Mouse (Mus musculus) stomach, embryonic 14.5 days (tissue): ENCODE results near the gene Dlgap1. TPM values are rescaled to one million over a fixed set of nuclear protein-coding genes. Genes with fewer than 3 reads are reported as not detected.

Source experiments
- ATAC-seq: fragments of 200-750 bp; cut with Nextera tagmentation; 2 replicates; pipeline ENCODE4 v1.8.0; 2017; ENCODE audit warnings: low read depth, moderate TSS enrichment; ENCODE audit not compliant: insufficient number of reproducible peaks, insufficient read depth, low FRiP score
- H3K27ac ChIP-seq: fragments of 300-500 bp; sonication (generic); 2 replicates; pipeline ENCODE4 v1.5.1; 2014; ENCODE audit warnings: mild to moderate bottlenecking, low read length, moderate library complexity, mixed read lengths
- H3K27me3 ChIP-seq: fragments of 300-500 bp; sonication (generic); 2 replicates; pipeline ENCODE4 v1.6.1; 2014; ENCODE audit warnings: low read length, control low read depth, mixed read lengths; ENCODE audit not compliant: control insufficient read depth, insufficient read depth
- H3K36me3 ChIP-seq: fragments of 300-500 bp; sonication (generic); 2 replicates; pipeline ENCODE4 v1.6.1; 2014; ENCODE audit warnings: mild to moderate bottlenecking, control low read depth, low read length, moderate library complexity, mixed read lengths; ENCODE audit not compliant: control insufficient read depth, insufficient read depth
- H3K4me1 ChIP-seq: fragments of 300-500 bp; sonication (generic); 2 replicates; pipeline ENCODE4 v1.6.1; 2014; ENCODE audit warnings: low read length, control low read depth, mixed read lengths; ENCODE audit not compliant: control insufficient read depth, insufficient read depth
- H3K4me2 ChIP-seq: fragments of 300-500 bp; sonication (generic); replicated peaks from 2 replicates; pipeline ENCODE4 v1.6.1; 2014; ENCODE audit warnings: low read depth, low read length, control low read depth
- H3K4me3 ChIP-seq: fragments of 300-500 bp; sonication (generic); 2 replicates; pipeline ENCODE4 v1.5.1; 2014; ENCODE audit warnings: low read depth, low read length, control low read depth
- H3K9ac ChIP-seq: fragments of 300-500 bp; sonication (generic); replicated peaks from 2 replicates; pipeline ENCODE4 v1.6.1; 2014; ENCODE audit warnings: low read depth, mild to moderate bottlenecking, control low read depth, low read length, moderate library complexity, mixed read lengths
- H3K9me3 ChIP-seq: fragments of 300-500 bp; sonication (generic); 2 replicates; pipeline ENCODE4 v1.6.1; 2016; ENCODE audit warnings: low read depth, low read length, control low read depth; ENCODE audit not compliant: control insufficient read depth
- WGBS: fragments of 180-500 bp; shearing (Covaris S2); extraction: QIAGEN DNeasy Blood & Tissue Kit; methylation state at CpG from one replicate; pipeline ENCODE4 v1.1.7; 2014; 5-methylcytosine and 5-hydroxymethylcytosine counted together
- polyA plus RNA-seq: library from polyadenylated mRNA; unstranded; fragments of >200 nt; fragmentation: Nextera tagmentation; extraction: Ambion mirVana; gene quantifications from 2 replicates; pipeline ENCODE4 v1.2.1, GENCODE M21; 2014

Dlgap1 gene
- polyA plus RNA-seq, 1 experiment from 2014 or later: 3.8 TPM

DNA sequence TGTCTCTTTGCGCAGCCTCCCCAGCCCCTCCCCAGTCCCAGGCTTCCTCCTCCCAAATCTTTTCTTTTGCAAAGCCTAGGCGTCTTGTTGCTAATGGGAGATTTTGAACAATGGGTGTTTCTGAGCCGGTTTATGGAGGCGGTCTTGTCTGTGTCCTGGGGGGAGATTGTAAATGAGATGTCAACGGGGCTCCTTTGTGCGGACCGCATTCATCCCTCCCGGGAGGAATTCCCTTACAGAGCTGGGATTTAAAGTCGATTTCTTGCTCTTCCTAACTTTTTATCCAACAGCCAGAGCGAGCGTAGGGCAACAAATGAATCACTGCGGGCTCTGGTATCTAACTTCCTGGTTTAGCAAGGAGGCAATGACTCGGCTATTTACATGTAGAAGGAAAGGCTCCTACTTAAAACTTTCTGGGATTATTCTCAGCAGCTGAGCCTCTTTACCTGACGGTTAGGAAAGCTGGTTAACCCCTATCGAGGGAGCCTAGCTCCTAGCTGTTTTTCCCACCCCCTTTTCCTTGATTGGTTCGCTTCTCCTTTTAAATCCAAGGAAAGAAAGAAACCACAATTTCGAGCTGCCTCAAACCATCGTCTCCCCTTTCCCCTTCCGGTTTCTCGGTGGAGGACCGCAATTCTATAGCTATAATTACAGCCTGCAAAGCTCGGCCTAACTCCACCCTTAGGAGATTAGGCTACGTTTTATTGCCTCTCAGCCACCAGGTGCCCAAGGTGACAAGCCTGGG, 779.0 kb downstream of the Dlgap1 start:
- Histone ChIP-seq H3K27me3 (no peaks in the 10 kb centered on the region), H3K4me3 (peak overlapping the region; percentile 11), H3K27ac (peak overlapping the region; percentile 93), H3K9me3 (no peaks in the 10 kb centered on the region), H3K4me2 (peak overlapping the region; percentile 65), H3K36me3 (no peaks in the 10 kb centered on the region), H3K4me1 (peaks cover 22% of the 10 kb centered on the region; the same call in 1 of the 2 replicates), H3K9ac (peak overlapping the region; percentile 39)
- WGBS: 1% methylated on average over 23 of the region's 23 CpGs
- ATAC-seq: no peak; the same call in 1 of the 2 replicates

DNA sequence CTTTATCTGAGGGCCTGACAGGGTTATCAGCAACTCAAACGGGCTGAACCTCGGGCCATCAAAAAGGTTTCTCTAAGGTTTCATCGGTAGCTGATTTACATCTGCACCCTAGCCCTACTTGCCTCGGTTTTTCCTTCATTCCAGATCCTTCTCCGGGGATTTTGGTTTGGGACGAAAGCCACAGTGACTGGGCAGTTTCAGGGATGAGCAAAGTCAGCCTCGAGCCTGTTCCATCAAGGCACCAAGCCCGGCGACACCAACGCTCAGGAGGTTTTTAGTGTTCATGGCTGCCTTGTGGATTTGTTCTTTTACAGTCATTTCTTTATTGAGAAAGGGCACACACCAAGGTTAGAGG, 779.6 kb downstream of the Dlgap1 start:
- peak overlapping the region; percentile 65 for H3K4me2 ChIP-seq
- H3K27me3 ChIP-seq: no peaks in the 10 kb centered on the region
- H3K36me3 ChIP-seq: no peaks in the 10 kb centered on the region
- no peaks in the 10 kb centered on the region for H3K9me3 ChIP-seq
- peak overlapping the region; percentile 11; the same call in 1 of the 2 replicates for H3K4me3 ChIP-seq
- H3K27ac ChIP-seq: peak overlapping the region; percentile 93
- no peak overlapping the region for H3K9ac ChIP-seq
- peaks cover 22% of the 10 kb centered on the region; the same call in 1 of the 2 replicates for H3K4me1 ChIP-seq
- no peak for ATAC-seq
- WGBS: 21% methylated on average over 10 of the region's 10 CpGs

DNA sequence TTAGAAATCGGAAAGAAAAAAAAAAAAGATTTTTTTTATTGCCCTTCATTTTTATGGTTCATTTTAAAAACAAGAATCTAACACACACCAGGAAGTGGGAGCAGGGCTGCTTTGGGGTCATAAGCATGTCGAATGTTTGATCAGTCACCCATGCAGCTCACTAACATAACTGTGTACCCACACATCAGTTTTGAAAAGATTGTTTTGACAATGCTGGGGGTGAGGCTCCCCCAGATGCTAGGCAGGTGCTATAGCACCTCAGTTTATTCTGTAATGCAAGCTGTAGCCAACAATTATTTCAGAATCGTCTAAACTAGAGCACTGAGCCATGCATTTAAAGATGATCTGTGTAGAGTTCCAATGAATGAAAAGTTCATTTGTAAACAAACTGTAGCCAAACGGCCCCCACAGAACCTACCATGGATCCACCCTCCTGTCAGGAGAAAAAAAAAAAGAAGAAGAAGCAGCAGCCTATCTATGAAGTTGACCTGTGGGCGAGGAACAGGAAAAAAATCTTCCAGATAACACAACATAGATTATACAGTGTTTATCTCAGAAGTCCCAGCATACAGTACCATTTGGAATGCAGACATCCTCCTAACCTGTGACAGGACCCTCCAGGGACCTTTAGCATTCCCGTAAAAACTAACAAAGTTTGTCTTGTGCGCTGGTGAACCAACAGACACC, 780.2 kb downstream of the Dlgap1 start:
- Histone ChIP-seq H3K4me1 (peaks cover 22% of the 10 kb centered on the region; the same call in 1 of the 2 replicates), H3K4me2 (no peak overlapping the region), H3K36me3 (no peaks in the 10 kb centered on the region), H3K4me3 (no peak overlapping the region), H3K27me3 (no peaks in the 10 kb centered on the region), H3K9ac (no peak overlapping the region), H3K9me3 (no peaks in the 10 kb centered on the region), H3K27ac (no peak overlapping the region; the same call in 1 of the 2 replicates)
- ATAC-seq: no peak
- WGBS: 56% methylated on average over 7 of the region's 7 CpGs

DNA sequence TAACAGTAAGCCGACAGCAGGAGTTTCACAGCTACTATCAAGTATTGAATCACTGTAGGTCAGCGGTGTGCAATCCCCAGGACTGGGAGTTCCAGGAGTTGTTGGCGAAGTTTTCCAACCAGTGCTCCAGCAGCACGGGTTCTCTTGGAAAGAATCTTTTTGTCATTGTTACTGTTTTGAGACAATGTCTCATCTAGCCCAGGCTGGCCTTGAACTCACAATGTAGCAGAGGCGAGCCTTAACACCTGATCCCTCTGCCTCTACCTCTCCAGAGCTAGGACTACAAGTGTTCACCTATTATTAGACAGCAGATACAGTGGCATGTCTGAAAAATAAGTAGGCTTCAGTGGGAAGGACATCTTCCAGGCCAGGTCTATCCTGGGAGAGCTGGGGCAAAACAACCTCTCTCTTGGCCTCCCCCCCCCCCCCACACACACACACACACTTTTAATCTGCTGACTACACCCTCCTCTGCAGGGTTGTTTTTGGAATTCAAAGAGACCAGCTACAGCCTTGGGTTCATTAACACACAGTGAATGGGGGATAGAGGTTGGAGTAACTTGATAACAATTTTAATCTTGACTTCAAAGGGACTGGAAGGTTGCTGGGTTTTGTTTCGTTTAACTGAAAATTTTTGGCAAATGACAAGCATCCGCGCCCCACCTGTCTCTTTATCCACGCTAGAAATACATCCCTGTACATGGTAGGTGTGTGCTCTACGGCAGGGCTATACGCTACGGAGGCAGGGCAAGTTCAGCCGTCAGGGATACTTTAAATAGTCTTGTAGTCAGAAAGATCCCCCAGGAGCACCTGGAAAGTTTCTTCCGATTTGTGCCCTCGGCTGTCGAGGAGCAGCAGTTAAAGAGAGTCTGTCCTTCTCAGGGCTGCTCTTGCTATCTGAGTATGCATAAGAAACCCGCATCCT, 781.6 kb downstream of the Dlgap1 start:
- Histone ChIP-seq H3K4me3 (peak overlapping the region; percentile 28; the same call in 1 of the 2 replicates), H3K9ac (0 out of 2 replicates have a peak overlapping the region, but pooled peaks have one; percentile 31), H3K9me3 (no peaks in the 10 kb centered on the region), H3K36me3 (no peaks in the 10 kb centered on the region), H3K4me1 (peaks cover 22% of the 10 kb centered on the region; the same call in 1 of the 2 replicates), H3K27me3 (no peaks in the 10 kb centered on the region), H3K4me2 (peak overlapping the region; percentile 51), H3K27ac (peak overlapping the region; percentile 83)
- WGBS: 38% methylated on average over 17 of the region's 17 CpGs
- no peak for ATAC-seq

DNA sequence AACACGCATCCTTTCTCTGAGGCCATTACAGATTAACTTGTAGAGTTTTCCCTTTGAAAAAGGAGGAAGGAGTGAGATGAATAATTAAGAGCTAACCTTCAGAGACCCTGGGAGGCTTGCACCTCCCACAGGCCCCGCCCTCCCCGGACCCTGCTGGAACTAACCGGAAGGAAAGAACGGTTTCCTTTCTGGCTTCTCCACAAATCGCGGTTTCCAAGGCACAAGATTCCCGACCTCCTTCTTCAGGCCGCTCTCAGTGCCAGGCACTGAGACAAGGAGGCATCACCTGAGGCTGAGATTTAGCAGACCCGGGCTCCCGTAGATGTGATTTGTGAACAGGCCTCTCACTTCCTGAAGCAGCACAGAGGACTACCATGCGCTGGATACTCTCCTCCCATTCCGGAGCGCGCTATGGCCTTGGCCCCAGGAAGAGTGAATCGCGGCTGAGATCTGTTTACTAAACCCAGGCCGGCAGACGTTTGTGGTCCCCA, 782.3 kb downstream of the Dlgap1 start:
- Histone ChIP-seq H3K27me3 (no peaks in the 10 kb centered on the region), H3K4me1 (peaks cover 22% of the 10 kb centered on the region; the same call in 1 of the 2 replicates), H3K4me3 (peak overlapping the region; percentile 28), H3K4me2 (peak overlapping the region; percentile 51), H3K36me3 (no peaks in the 10 kb centered on the region), H3K27ac (peak overlapping the region; percentile 83), H3K9ac (peak overlapping the region; percentile 31), H3K9me3 (no peaks in the 10 kb centered on the region)
- 0 out of 2 replicates have a peak, but pooled peaks have one; percentile 31 for ATAC-seq
- 2% methylated on average over 19 of the region's 19 CpGs for WGBS

DNA sequence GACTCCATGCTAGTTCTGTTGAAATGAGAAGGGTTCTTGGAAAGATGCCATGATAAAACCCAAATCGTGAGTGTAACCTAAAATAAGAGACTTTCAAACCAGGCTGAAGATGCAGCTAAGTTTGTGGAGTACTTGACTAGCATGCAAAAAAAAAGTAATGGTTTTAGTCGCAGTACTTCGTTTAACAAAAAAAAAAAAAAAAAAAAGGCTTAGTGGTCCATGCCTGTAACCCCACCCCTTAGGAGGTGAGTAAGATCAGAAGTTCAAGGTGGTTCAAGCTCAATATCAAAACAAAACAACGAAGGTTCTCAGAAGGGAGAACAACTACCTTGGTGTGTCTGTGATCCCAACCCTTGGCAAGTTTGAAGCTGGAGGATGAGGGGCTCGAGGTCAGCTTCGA, 782.8 kb downstream of the Dlgap1 start:
- Histone ChIP-seq H3K4me3 (peak overlapping the region; percentile 28), H3K9me3 (no peaks in the 10 kb centered on the region), H3K4me1 (peaks cover 22% of the 10 kb centered on the region; the same call in 1 of the 2 replicates), H3K36me3 (no peaks in the 10 kb centered on the region), H3K4me2 (peak overlapping the region; percentile 51), H3K27me3 (no peaks in the 10 kb centered on the region), H3K9ac (peak overlapping the region; percentile 31; the same call in 1 of the 2 replicates), H3K27ac (peak overlapping the region; percentile 83)
- no peak for ATAC-seq
- 51% methylated on average over 6 of the region's 6 CpGs for WGBS

DNA sequence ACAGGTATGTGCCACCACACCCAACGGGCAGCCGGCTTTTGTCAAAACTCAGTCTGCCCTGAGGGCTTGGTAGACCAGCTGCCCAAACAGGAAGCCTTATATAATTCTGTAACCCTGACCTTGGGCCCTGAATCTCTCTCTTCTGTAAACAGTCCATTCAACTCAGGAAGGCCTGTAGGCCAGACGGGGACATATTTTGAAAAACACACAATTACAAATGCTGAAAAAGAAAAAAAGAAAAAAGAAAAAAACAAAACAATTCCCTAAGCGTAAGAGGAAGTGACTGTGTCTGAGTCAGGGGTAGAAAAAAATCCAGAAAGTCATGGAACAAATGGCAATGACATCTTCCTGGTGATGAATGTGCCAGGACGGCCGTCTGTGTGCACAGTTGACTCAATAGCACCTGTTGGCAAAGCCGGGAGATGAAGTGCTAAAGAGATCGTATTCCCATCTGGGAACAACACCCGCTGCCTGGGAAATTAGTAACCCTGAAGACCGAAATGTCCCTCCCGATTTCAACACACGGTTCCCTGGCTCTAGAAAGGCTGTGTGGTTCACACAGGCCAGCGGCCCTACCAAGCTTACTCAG, 784.7 kb downstream of the Dlgap1 start:
- no peak overlapping the region for H3K4me2 ChIP-seq
- H3K9ac ChIP-seq: no peak overlapping the region
- no peaks in the 10 kb centered on the region for H3K9me3 ChIP-seq
- 51% methylated on average over 13 of the region's 13 CpGs for WGBS
- H3K36me3 ChIP-seq: no peaks in the 10 kb centered on the region
- no peak overlapping the region for H3K4me3 ChIP-seq
- no peak for ATAC-seq
- peaks cover 11% of the 10 kb centered on the region; the same call in 1 of the 2 replicates for H3K4me1 ChIP-seq
- no peak overlapping the region; the same call in 1 of the 2 replicates for H3K27ac ChIP-seq
- no peaks in the 10 kb centered on the region for H3K27me3 ChIP-seq
